Mouse (Mus musculus) 3134 (cell line): ENCODE measurements at regions not wholly inside any gene's neighbourhood (a gene's known extent, or its start where the extent isn't known, plus 50 kb on each side); places are given as distances from the start of the nearest gene placed in this dataset.

Source experiments
- DNase-seq: peaks from one replicate; pipeline ENCODE4 v3.0.0-alpha.2; 2011; ENCODE audit warnings: low spot score; ENCODE audit not compliant: insufficient read length; ENCODE audit errors: extremely low read depth

- no peak for DNase-seq
Observed at GRCm38 (mm10) chr6:98486626-98487025, 144.1 kb upstream of the Gm765 start.

- no peak for DNase-seq
Observed at GRCm38 (mm10) chr6:98483319-98484123, 141.0 kb upstream of the Gm765 start.

GRCm38 (mm10) chr6:98482319-98482718 lies 139.8 kb upstream of the Gm765 start:
- no peak for DNase-seq

- no peak for DNase-seq
Observed at GRCm38 (mm10) chr6:98467563-98467962, 125.0 kb upstream of the Gm765 start.

- no peak for DNase-seq
Observed at GRCm38 (mm10) chr6:98452277-98452676, 109.7 kb upstream of the Gm765 start.

GRCm38 (mm10) chr6:98435676-98436075 lies 93.1 kb upstream of the Gm765 start:
- no peak for DNase-seq

GRCm38 (mm10) chr6:98433286-98433685 lies 90.7 kb upstream of the Gm765 start:
- DNase-seq = no peak

GRCm38 (mm10) chr6:98429120-98429519 lies 86.6 kb upstream of the Gm765 start:
- no peak for DNase-seq

- DNase-seq = no peak
Observed at GRCm38 (mm10) chr6:98402605-98403004, 60.1 kb upstream of the Gm765 start.

GRCm38 (mm10) chr6:98394589-98394988 lies 52.0 kb upstream of the Gm765 start:
- no peak for DNase-seq
